Mouse (Mus musculus): ENCODE data around the gene 1600002K03Rik. TPM values are rescaled to one million over a fixed set of nuclear protein-coding genes. Genes with fewer than 3 reads are reported as not detected.
"Not testable (repeated sequence)": the region's sequence is repeated elsewhere in the genome, so short reads cannot be mapped to it uniquely, and the experiment has no call there.

1600002K03Rik gene
- total RNA-seq, 2 experiments from 2014 or later, result 3.4 to 3.8 TPM

- DNase-seq (ENCODE audit: low spot score in 2 of 2), result no peak
Measured at GRCm38 (mm10) chr10:80165392-80166128, 7.2 kb upstream of the 1600002K03Rik start, which contains the start of gene Cirbp. Gene Cirbp (plus strand): TSS chr10:80165985.

- DNase-seq (ENCODE audit: low spot score in 2 of 2), result not testable (repeated sequence)
Measured at GRCm38 (mm10) chr10:80166136-80166535, 6.6 kb upstream of the 1600002K03Rik start.

- DNase-seq (ENCODE audit: low spot score in 2 of 2), result peak; percentile 98
Measured at GRCm38 (mm10) chr10:80167460-80168037, 5.2 kb upstream of the 1600002K03Rik start.

GRCm38 (mm10) chr10:80168038-80168661 is 4.6 kb upstream of the 1600002K03Rik start:
- peak; percentile 93 to 96 for DNase-seq (ENCODE audit: low spot score in 2 of 2)

GRCm38 (mm10) chr10:80169070-80169469 is 3.7 kb upstream of the 1600002K03Rik start:
- DNase-seq (ENCODE audit: low spot score in 2 of 2), result no peak

- no peak for DNase-seq (ENCODE audit: low spot score in 2 of 2)
Measured at GRCm38 (mm10) chr10:80169651-80170050, 3.1 kb upstream of the 1600002K03Rik start.

GRCm38 (mm10) chr10:80170052-80170451 is 2.7 kb upstream of the 1600002K03Rik start:
- DNase-seq (ENCODE audit: low spot score in 2 of 2), result no peak

- no peak for DNase-seq (ENCODE audit: low spot score in 2 of 2)
Measured at GRCm38 (mm10) chr10:80170601-80171021, 2.1 kb upstream of the 1600002K03Rik start.

GRCm38 (mm10) chr10:80171252-80171651 is 1.5 kb upstream of the 1600002K03Rik start:
- no peak for DNase-seq (ENCODE audit: low spot score in 2 of 2)

- DNase-seq (ENCODE audit: low spot score in 2 of 2), result no peak
Measured at GRCm38 (mm10) chr10:80171760-80172526, 801 bp upstream of the 1600002K03Rik start.

GRCm38 (mm10) chr10:80173358-80173757 is 614 bp downstream of the 1600002K03Rik start:
- DNase-seq (ENCODE audit: low spot score in 2 of 2), result no peak

- no peak for DNase-seq (ENCODE audit: low spot score in 2 of 2)
Measured at GRCm38 (mm10) chr10:80173955-80174640, 1.4 kb downstream of the 1600002K03Rik start.

- no peak for DNase-seq (ENCODE audit: low spot score in 2 of 2)
Measured at GRCm38 (mm10) chr10:80174705-80175104, 2.0 kb downstream of the 1600002K03Rik start.

GRCm38 (mm10) chr10:80175536-80176269 is 3.0 kb downstream of the 1600002K03Rik start:
- DNase-seq (ENCODE audit: low spot score in 2 of 2), result no peak

GRCm38 (mm10) chr10:80176270-80176834 is 3.6 kb downstream of the 1600002K03Rik start:
- no peak for DNase-seq (ENCODE audit: low spot score in 2 of 2)

GRCm38 (mm10) chr10:80177441-80178279 is 4.9 kb downstream of the 1600002K03Rik start:
- no peak for DNase-seq (ENCODE audit: low spot score in 2 of 2)

GRCm38 (mm10) chr10:80179068-80180051 is 6.6 kb downstream of the 1600002K03Rik start, which contains the start of gene Efna2:
Gene Efna2 (plus strand): TSS chr10:80179482.
- DNase-seq (ENCODE audit: low spot score in 2 of 2), result no peak
